In genomic region chr6:90540520-90540919, GRCm38 (mm10) we compare ENCODE assay signal across 17 mouse cellular contexts. TPM values are rescaled to one million over a fixed set of nuclear protein-coding genes. Genes with fewer than 3 reads are reported as not detected.
DNase-seq lines count a peak whose midpoint lies in the region; ATAC-seq lines count a peak whose summit lies in the region.
"Had no signal": no experiment of that assay in that cellular context is flagged by ENCODE, and none has a peak within 500 bp of the region (broad histone marks: within the 10 kb centered on the region; RNA-seq: fewer than 3 reads in every experiment).

No protein-coding gene starts in this region.

- peak; percentile 81 for DNase-seq in heart, adult 11 months
- no peak for DNase-seq in heart, postnatal 10 days
- no peak for DNase-seq in cerebellum, adult 11-12 months
- no peak for DNase-seq in layer of hippocampus, adult 9-11 months
- DNase-seq in kidney, adult 11 months: no peak
- DNase-seq: B cell, adult 2 months; cerebellum, adult 11 months; gastrocnemius, postnatal 25 days; heart, postnatal 4 days; kidney, adult 9 months; thymus, adult 18-20 months had no signal

- 75% methylated on average over 1 of the region's 1 CpGs for WGBS in forebrain, embryonic 15.5 days
- whole genome bisulfite sequencing in hindbrain, embryonic 15.5 days: 84% methylated on average over 1 of the region's 1 CpGs
- WGBS in midbrain, embryonic 16.5 days: 92% methylated on average over 1 of the region's 1 CpGs

- no peaks in the 10 kb centered on the region for H3K9me3 ChIP-seq in forebrain, embryonic 15.5 days
- H3K9me3 ChIP-seq in hindbrain, embryonic 15.5 days: no peaks in the 10 kb centered on the region
- no peaks in the 10 kb centered on the region for H3K9me3 ChIP-seq in midbrain, embryonic 16.5 days (replicated peaks; ENCODE audit: control insufficient read depth, low read length, poor library complexity, severe bottlenecking)
- H3K9me3 ChIP-seq: embryonic facial prominence, embryonic 12.5 days; heart, embryonic 12.5 days had no signal

- H3K27ac ChIP-seq in forebrain, embryonic 15.5 days (replicated peaks): peak overlapping the region; percentile 65
- H3K27ac ChIP-seq in hindbrain, embryonic 15.5 days (replicated peaks): peak overlapping the region; percentile 84
- H3K27ac ChIP-seq in midbrain, embryonic 16.5 days (ENCODE audit: low read length): peak overlapping the region; percentile 77
- H3K27ac ChIP-seq: embryonic facial prominence, embryonic 12.5 days had no signal

- no peaks in the 10 kb centered on the region for H3K36me3 ChIP-seq in forebrain, embryonic 15.5 days
- no peaks in the 10 kb centered on the region for H3K36me3 ChIP-seq in hindbrain, embryonic 15.5 days
- no peaks in the 10 kb centered on the region for H3K36me3 ChIP-seq in midbrain, embryonic 16.5 days (ENCODE audit: control insufficient read depth, insufficient read depth, low read length)
- H3K36me3 ChIP-seq: embryonic facial prominence, embryonic 12.5 days; heart, embryonic 12.5 days had no signal

- intact Hi-C loops in heart, postnatal 10 days (cut with DNase I): no loop called here

- peaks cover 3% of the 10 kb centered on the region; the same call in 1 of the 2 replicates for H3K4me1 ChIP-seq in forebrain, embryonic 15.5 days
- 0 out of 2 replicates have a peak, but pooled peaks cover 6% of the 10 kb centered on the region for H3K4me1 ChIP-seq in hindbrain, embryonic 15.5 days (replicated peaks)
- no peaks in the 10 kb centered on the region for H3K4me1 ChIP-seq in midbrain, embryonic 16.5 days (ENCODE audit: control insufficient read depth, insufficient read depth, low read length)
- H3K4me1 ChIP-seq: embryonic facial prominence, embryonic 12.5 days; heart, embryonic 12.5 days had no signal

- H3K9ac ChIP-seq in forebrain, embryonic 15.5 days (replicated peaks): no peak overlapping the region
- H3K9ac ChIP-seq in hindbrain, embryonic 15.5 days: no peak overlapping the region
- H3K9ac ChIP-seq in midbrain, embryonic 16.5 days (ENCODE audit: low read depth, low read length): no peak overlapping the region
- H3K9ac ChIP-seq: embryonic facial prominence, embryonic 12.5 days; heart, embryonic 12.5 days had no signal

- no peaks in the 10 kb centered on the region for H3K27me3 ChIP-seq in forebrain, embryonic 15.5 days
- H3K27me3 ChIP-seq in hindbrain, embryonic 15.5 days: no peaks in the 10 kb centered on the region
- no peaks in the 10 kb centered on the region for H3K27me3 ChIP-seq in midbrain, embryonic 16.5 days (ENCODE audit: control insufficient read depth, insufficient read depth, low read depth, low read length)

- no peak overlapping the region for H3K4me2 ChIP-seq in forebrain, embryonic 15.5 days (replicated peaks)
- H3K4me2 ChIP-seq in hindbrain, embryonic 15.5 days: no peak overlapping the region
- H3K4me2 ChIP-seq in midbrain, embryonic 16.5 days (ENCODE audit: low read length): no peak overlapping the region
- H3K4me2 ChIP-seq: embryonic facial prominence, embryonic 12.5 days; heart, embryonic 12.5 days had no signal

- no peak for ATAC-seq in forebrain, embryonic 15.5 days (replicated peaks)
- no peak for ATAC-seq in hindbrain, embryonic 15.5 days (ENCODE audit: low FRiP score, low read depth)
- ATAC-seq in midbrain, embryonic 16.5 days: no peak

- H3K4me3 ChIP-seq in forebrain, embryonic 15.5 days: no peak overlapping the region
- no peak overlapping the region for H3K4me3 ChIP-seq in hindbrain, embryonic 15.5 days
- no peak overlapping the region for H3K4me3 ChIP-seq in midbrain, embryonic 16.5 days (ENCODE audit: low read depth, low read length)
- H3K4me3 ChIP-seq: embryonic facial prominence, embryonic 12.5 days; heart, embryonic 12.5 days; myocyte had no signal

RNA-seq across cellular contexts. Expression of gene Aldh1l1, which starts 54.3 kb away (rescaled TPM):
- total RNA-seq in heart, postnatal 10 days (2021): 1 to 10 TPM; 1.0 to 2.2 TPM
- 29.0 and 35.6 TPM in 2 replicates for polyA plus RNA-seq in forebrain, embryonic 15.5 days (2015; fragmentation: Nextera tagmentation; extraction: Ambion mirVana)
- 65.8 and 81.7 TPM in 2 replicates for polyA plus RNA-seq in hindbrain, embryonic 15.5 days (2015; fragmentation: Nextera tagmentation; extraction: Ambion mirVana)
- polyA plus RNA-seq in midbrain, embryonic 16.5 days (2015; fragmentation: Nextera tagmentation; extraction: Ambion mirVana): 46.5 and 72.2 TPM in 2 replicates
